Mouse (Mus musculus): ENCODE measurements around the gene Kndc1.

Gene Kndc1

DNA sequence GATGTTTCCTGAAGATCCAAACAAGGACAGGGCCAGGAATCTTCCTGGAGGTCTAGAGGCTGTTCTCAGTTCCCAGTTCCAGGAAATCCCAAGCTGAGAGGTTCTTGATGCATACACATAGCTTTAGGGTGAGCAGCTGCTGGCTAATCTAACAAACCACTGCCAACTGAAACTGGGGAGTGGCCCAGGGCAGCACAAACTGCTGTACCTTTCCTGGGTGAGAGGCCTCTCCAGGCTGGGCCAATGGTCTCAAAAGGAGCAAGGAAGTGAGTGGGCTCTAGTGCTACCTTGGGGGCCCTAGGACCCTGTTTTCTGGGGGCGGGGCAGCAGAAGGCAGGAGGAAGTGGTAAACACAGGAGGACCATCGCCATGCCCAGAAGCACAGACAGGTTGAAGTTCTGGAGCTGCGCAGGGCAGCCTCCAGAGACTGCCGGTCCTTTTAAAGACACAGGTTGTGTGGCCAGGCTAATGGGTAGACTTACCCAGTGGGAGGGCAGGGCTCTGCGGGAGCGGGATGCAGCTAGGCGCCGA, 96.4 kb downstream of the Kndc1 start:
- DNase-seq (ENCODE audit: low read depth): no peak
